Mouse (Mus musculus): ENCODE data around the gene Mex3d. TPM values are rescaled to one million over a fixed set of nuclear protein-coding genes. Genes with fewer than 3 reads are reported as not detected.

Mex3d gene
- polyA plus RNA-seq (2012; rRNA removed): 5.7 and 7.6 TPM in 2 replicates

- WGBS: 24% methylated on average over 48 of the region's 61 CpGs
- DNase-seq (ENCODE audit: low read depth, low spot score): no peak
Observed at GRCm38 (mm10) chr10:80387522-80387959, at the start of gene Mex3d. Gene Mex3d (minus strand): TSS chr10:80387659.

GRCm38 (mm10) chr10:80436276-80436675, 48.8 kb upstream of the Mex3d start:
- no peak for DNase-seq (ENCODE audit: low read depth, low spot score)
- 5% methylated on average over 9 of the region's 9 CpGs for WGBS

GRCm38 (mm10) chr10:80435764-80436163, 48.3 kb upstream of the Mex3d start:
- peak; percentile 55 for DNase-seq (ENCODE audit: low read depth, low spot score)
- 17% methylated on average over 7 of the region's 7 CpGs for WGBS

- no peak for DNase-seq (ENCODE audit: low read depth, low spot score)
- WGBS: 69% methylated on average over 3 of the region's 3 CpGs
Observed at GRCm38 (mm10) chr10:80434823-80435222, 47.4 kb upstream of the Mex3d start.

GRCm38 (mm10) chr10:80434233-80434592, 46.8 kb upstream of the Mex3d start:
- WGBS: 9% methylated on average over 8 of the region's 8 CpGs
- no peak for DNase-seq (ENCODE audit: low read depth, low spot score)

GRCm38 (mm10) chr10:80433513-80434232, 46.2 kb upstream of the Mex3d start, which contains the start of gene Tcf3:
Gene Tcf3 (minus strand): TSS chr10:80433647.
- peak; percentile 96 for DNase-seq (ENCODE audit: low read depth, low spot score)

GRCm38 (mm10) chr10:80432936-80433512, 45.6 kb upstream of the Mex3d start:
- no peak for DNase-seq (ENCODE audit: low read depth, low spot score)
- 1% methylated on average over 58 of the region's 60 CpGs for WGBS

More at GRCm38 (mm10) chr10:80433513-80434232, 46.2 kb upstream of the Mex3d start, which contains the start of gene Tcf3:
- under 1% methylated on average over 61 of the region's 61 CpGs for WGBS

GRCm38 (mm10) chr10:80432387-80432785, 44.9 kb upstream of the Mex3d start:
- DNase-seq (ENCODE audit: low read depth, low spot score): no peak
- WGBS: under 1% methylated on average over 4 of the region's 4 CpGs

- WGBS: 22% methylated on average over 16 of the region's 16 CpGs
- no peak for DNase-seq (ENCODE audit: low read depth, low spot score)
Observed at GRCm38 (mm10) chr10:80431570-80432386, 44.3 kb upstream of the Mex3d start.

- DNase-seq (ENCODE audit: low read depth, low spot score): no peak
- WGBS: 69% methylated on average over 6 of the region's 8 CpGs
Observed at GRCm38 (mm10) chr10:80430375-80430980, 43.0 kb upstream of the Mex3d start.

- DNase-seq (ENCODE audit: low read depth, low spot score): no peak
- WGBS: 84% methylated on average over 8 of the region's 8 CpGs
Observed at GRCm38 (mm10) chr10:80429800-80430199, 42.3 kb upstream of the Mex3d start.

- 96% methylated on average over 3 of the region's 3 CpGs for WGBS
- DNase-seq (ENCODE audit: low read depth, low spot score): no peak
Observed at GRCm38 (mm10) chr10:80425041-80425440, 37.6 kb upstream of the Mex3d start.

- DNase-seq (ENCODE audit: low read depth, low spot score): no peak
- 47% methylated on average over 4 of the region's 4 CpGs for WGBS
Observed at GRCm38 (mm10) chr10:80423562-80423961, 36.1 kb upstream of the Mex3d start.

GRCm38 (mm10) chr10:80421651-80422472, 34.4 kb upstream of the Mex3d start:
- 68% methylated on average over 9 of the region's 9 CpGs for whole genome bisulfite sequencing
- no peak for DNase-seq (ENCODE audit: low read depth, low spot score)

- 95% methylated on average over 8 of the region's 8 CpGs for WGBS
- DNase-seq (ENCODE audit: low read depth, low spot score): no peak
Observed at GRCm38 (mm10) chr10:80421208-80421607, 33.7 kb upstream of the Mex3d start.

- no peak for DNase-seq (ENCODE audit: low read depth, low spot score)
- WGBS: 91% methylated on average over 10 of the region's 10 CpGs
Observed at GRCm38 (mm10) chr10:80420729-80421128, 33.3 kb upstream of the Mex3d start.

- DNase-seq (ENCODE audit: low read depth, low spot score): no peak
- WGBS: 44% methylated on average over 8 of the region's 8 CpGs
Observed at GRCm38 (mm10) chr10:80419419-80419818, 32.0 kb upstream of the Mex3d start.

GRCm38 (mm10) chr10:80418311-80418710, 30.9 kb upstream of the Mex3d start:
- no peak for DNase-seq (ENCODE audit: low read depth, low spot score)
- WGBS: 37% methylated on average over 3 of the region's 3 CpGs

GRCm38 (mm10) chr10:80417841-80418240, 30.4 kb upstream of the Mex3d start:
- no peak for DNase-seq (ENCODE audit: low read depth, low spot score)
- 100% methylated on average over 1 of the region's 1 CpGs for WGBS

All from large intestine, adult 2 months (tissue).